Mouse (Mus musculus): ENCODE measurements at regions not wholly inside any gene's neighbourhood (a gene's known extent, or its start where the extent isn't known, plus 50 kb on each side); places are given as distances from the start of the nearest gene placed in this dataset.

DNA sequence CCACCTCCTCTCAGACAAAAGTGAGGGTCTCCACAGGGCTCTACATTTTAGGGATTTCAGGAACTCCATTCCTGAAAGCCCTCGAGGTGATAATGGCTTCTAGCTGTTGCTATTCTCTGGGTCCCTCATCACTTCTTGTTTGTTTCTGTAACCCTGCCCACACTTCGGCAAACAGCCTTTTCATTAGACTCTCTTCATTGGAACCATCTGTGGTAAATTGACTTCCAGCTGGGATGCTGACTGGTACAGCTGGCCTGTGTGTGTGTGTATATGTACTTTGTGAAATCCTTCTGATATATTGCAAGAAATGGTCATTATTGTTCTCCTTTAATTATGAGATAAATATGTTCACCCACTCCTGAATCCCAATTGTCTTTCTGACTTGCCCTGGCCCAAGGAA, 50.3 kb downstream of the Gm10192 start:
- DNase-seq (ENCODE audit: low spot score in 2 of 2) = no peak

DNA sequence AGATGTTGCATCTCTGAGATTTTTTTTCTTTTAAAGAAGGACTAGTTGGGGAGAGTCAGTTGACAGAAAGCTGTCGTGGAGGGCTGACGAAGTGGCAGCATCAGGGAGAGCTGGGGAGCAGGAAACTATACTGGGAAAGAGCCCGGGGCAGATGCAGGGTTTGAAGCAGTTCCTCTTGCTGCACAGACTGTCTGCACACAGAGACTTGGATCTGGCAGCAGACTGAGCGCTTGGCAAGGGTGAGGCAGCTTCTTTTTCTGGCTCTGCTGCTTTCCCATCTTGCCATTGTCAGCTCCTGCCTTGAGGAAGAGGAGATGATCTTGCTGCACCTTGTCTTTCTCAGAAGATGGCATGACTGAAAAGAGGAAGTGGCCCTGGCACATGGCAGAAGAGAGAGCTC, 55.2 kb downstream of the Gm10192 start:
- peak; percentile 70 to 75 for DNase-seq (ENCODE audit: low spot score in 2 of 2)

DNA sequence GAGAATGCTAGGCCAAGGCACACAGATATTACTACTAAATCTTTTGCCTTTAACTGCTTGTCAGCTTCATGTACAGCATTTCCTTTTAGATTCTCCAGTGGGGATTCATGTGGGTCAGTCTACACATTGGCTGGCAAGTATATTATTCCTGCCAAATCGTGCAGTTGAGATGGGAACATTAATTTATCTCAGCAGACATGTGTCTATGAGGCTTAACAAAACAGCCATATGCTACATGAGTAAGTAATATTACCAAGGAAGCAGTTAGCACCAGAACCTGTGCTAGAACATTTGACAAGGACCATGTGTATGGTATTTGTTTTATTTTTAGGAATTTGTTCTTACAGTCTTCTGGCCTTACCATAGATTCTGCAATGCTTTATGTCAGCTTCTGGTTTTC, 59.1 kb downstream of the Gm10192 start:
- DNase-seq (ENCODE audit: low spot score in 2 of 2) = no peak

DNA sequence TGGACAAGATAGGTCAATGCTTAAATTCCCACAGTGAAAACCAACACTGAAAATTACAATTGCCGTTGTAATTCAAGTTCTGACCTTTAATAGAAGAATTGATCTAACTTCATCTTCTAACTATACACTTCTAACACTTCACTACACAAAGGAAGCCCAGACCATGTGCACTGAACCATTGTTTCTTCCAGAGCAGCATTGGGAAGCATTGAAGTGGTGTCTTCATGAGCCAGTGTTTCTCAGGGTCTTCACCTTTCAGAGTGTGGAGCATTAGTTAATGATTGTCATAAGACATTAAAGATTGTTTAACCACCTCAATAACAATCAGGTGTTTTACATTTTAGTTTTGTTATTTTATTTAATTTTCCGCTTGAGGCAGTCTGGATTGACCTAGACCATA, 61.0 kb downstream of the Gm10192 start:
- no peak for DNase-seq (ENCODE audit: low spot score in 2 of 2)

DNA sequence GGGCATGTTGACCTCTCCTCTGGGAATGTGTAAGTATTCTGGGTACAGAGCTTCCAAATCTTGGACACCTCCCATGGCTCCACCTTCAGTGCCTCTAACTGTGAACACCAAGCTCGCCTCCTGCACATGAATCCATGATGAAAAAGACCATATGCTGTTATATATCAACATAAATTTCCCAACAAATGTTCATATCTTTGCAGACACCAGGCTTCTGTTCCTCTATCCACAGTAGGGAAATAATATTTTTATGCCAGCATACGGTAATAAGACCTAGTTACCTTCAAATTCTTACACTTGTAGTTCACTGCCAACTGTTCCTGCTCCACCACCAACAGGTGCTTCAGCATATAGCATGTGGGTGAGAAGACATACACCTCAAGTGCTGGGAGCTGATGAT, 63.5 kb downstream of the Gm10192 start:
- no peak for DNase-seq (ENCODE audit: low spot score in 2 of 2)

DNA sequence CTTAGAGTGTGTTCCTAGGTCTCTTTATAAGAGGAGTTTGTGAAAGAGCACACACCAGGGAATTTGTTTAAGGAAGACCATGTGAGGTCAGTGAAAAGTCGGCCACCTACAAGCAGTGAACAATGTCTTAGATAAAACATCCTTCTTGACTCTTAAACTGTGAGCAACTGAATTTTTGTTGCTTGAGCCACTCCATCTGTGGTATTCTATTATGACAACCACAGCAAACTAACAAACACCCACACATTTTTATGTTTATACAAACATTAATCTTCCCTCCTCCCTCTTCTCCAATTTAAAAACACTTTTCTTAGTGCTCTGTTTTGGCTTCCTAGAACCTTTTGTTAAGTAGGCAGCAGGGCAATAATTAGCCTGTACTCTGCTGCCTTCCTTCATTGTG, 66.0 kb downstream of the Gm10192 start:
- no peak for DNase-seq (ENCODE audit: low spot score in 2 of 2)

DNA sequence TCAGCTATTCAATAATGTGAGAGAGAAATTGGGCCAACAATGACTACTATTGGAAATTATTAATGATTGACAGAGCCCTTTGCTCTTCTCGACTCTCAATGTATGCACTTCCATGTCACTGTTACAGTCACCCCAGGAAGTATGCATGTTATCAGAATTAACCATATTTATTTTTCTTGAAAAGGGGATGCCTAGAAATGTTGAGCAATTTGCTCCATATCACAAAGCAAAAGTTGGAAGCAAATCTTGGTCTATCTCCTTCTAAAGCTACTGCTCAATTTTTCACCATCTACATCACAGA, 80.3 kb downstream of the Gm10192 start:
- DNase-seq (ENCODE audit: low spot score in 2 of 2) = no peak

DNA sequence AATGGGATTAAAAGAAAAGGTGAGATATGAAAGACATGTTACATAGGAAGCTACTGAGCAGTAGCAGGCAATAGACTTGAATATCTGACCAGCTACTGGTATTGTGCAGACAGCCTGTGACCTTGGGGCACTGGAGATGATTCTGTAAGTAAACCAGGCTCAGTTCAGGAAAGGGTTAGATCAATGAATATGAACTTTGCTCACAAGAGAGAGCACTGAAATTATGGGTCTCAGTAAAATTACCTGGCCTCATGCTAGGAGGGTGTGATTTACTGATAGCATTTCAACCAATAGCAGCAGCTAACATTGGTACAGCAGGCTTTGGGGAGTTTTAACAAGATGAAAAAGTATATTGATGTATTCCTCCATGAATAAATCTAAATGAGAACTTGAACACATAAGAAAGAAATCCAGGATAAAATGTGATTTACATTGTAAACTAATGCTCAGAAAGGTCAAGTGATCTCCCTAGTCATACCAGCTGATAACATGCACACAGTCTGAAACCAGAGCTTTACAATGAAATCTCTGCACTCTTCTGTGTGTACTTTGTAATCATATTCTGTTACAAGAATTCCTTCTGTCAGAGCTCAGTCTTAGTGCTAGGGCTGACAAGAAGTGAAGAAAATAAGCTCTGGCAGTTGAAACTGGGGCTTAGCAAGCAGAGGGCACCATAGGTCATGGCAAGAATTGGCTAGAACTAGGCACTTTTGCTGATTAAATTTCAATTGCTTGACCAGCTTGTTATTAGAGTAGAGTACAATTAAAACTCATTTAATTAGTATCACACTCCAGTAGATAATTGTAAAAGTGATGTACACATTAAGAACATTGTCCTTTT, 80.8 kb downstream of the Gm10192 start:
- no peak for DNase-seq (ENCODE audit: low spot score in 2 of 2)

DNA sequence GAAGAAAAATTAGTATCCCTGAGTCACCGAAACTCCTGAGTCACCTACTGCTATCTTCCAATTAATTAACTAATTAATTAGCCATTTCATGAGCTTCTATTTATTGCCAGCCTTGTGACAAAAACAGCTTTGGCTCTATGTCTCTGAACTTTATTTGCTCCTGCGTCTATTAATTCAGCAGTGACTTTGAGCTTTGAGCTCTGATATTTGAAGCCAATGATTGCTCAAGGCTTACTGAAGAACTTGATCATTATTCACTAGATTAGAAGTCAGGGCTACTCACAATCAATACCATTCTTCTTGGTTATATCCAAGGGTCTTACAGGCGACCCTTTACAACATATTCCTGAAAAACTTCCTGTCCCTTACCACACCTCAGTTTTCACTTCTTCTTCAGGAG, 83.2 kb downstream of the Gm10192 start:
- DNase-seq (ENCODE audit: low spot score in 2 of 2) = no peak

DNA sequence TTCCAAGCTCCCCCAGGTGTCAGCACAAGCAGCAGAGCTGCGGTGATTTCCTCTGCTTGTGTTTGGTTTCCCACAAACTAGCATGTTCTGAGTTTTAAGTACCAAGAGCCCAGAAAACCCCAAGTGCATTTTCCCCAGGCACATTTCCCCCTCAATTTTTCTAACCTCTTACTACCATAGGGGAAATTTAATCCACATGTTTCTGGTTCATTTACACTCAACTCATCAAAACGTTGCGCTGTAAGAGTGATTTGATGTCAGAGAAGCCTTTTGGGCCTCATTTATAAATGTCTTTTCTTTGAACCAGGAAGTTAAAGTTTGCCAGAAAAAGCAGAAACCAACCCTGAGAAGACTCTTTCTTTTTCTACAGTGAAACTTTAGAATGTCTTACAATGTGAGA, 89.4 kb downstream of the Gm10192 start:
- no peak for DNase-seq (ENCODE audit: low spot score in 2 of 2)

DNA sequence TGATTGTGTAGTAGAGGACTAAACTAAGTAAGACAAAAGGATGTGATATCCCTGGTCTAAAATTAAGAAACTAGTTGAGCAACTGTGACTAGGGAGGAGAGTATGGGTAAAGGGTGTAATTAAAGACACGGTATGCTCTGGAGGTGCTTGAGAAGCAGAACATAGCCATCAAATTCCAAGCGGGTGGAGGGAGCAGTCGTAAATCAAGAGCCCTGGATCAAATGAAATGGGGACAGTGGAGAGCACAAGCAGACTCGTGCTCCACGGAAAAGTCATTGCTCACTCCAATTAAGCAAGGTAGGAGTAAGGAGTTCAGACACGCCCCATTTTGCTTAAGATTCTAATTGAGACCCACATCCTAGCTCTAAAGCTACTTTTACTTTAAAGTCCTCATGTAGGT, 132.2 kb downstream of the Gm10192 start:
- no peak for DNase-seq (ENCODE audit: low spot score in 2 of 2)

DNA sequence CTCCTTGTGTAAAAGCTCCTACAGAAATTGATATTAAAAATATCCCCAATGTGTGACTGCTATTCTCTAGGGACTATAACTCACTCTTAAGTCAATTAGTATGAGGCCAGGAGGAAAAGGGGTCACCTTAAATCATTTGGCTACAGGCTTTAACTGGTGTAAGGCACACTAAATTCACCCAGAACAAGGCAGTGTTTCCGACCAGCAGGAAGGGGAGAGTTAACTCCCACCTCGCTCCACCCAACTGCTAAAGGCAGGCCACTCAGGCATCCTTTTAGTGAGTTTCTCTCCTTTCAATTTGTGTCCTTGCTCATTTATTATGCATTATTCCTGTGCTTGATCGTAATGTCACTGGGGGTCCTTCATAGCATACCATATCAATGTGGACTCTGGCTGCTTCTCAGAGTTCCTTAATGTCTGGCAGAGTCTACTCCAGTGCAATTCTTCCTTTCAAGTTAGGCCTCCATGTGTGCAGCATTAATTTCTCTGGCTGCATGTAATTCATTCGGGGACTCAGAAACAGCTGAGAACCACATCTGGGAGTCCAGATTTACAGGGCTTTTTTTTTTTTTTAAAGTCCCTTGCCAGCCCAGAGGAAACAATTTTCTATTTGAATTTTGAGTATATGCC, 133.8 kb downstream of the Gm10192 start:
- no peak for DNase-seq (ENCODE audit: low spot score in 2 of 2)

DNA sequence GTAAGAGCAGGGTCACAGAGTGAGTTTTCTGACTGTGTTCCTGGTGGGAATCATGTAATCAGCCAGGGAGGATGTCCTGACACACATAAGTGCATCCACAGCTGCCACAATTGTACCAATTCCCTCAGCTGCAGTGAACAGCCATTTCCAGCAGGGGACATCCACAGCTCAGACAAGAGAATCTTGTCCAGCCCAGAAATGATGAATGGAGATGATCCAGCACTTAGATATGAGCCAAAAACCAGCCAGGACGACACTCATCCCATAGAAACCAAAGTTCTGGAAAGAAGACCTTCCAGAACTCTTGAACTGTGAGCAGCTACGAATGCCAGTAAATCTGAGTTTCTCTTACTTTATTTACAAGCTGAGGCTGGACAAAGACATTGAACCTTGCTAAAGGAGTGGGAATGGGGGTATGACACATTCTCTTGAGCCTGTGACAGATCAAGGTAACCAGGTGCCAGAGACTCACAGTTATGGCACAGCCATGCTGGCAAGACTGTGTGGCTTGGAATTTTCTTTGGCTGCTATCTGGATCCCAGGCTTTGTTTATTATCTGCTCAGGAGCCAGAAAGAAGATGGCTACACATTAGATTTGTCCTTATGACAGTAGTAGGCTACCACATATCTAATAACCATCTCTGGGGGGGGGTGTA, 145.1 kb downstream of the Gm10192 start:
- DNase-seq (ENCODE audit: low spot score in 2 of 2) = peak; percentile 68 to 71

DNA sequence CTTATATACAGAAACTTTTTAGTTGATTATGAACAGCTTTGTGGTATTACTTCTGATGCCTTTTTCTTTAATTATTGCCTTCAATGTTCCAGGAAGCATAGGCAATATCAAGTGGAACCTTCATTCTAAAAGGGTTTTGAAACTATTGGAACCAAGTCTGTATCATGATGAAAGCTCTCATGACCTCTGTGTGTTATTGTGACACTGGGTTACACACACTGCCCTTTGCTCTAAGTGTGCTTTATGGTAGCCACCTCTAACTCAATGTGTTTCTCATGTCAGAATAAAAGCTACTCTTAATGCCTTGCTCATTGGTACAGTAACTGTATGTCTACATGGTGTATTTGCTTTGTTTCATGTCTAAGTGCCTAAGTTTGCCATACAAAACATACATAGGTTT, 154.0 kb downstream of the Gm10192 start:
- DNase-seq (ENCODE audit: low spot score in 2 of 2) = no peak

DNA sequence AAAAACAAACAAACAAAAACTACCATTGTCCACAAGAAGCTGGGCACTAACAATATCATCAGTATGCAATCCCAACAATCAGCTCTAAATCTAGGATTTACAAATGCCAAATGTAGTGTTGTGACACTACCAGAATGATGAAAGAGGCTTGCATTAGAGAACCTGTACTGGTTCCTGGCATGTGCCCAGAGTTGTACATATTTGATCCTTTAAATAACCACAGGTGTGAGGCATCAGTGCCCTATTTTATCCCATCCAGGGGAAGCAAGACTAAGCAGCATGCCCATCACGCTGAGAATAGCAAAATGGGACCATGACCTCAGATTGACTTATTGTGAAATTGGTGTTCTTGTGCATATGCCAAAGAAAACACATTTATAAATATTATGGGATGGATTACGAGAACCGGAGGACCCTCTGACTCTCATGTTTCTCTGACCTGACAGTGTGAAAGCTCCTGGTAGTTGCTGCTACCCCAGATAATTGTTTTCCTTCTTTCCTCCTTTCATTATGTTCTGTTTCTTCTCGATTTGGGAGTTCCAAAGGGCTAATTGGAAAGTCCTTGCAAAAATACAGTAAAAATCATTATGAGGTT, 157.4 kb downstream of the Gm10192 start:
- DNase-seq (ENCODE audit: low spot score in 2 of 2) = no peak

DNA sequence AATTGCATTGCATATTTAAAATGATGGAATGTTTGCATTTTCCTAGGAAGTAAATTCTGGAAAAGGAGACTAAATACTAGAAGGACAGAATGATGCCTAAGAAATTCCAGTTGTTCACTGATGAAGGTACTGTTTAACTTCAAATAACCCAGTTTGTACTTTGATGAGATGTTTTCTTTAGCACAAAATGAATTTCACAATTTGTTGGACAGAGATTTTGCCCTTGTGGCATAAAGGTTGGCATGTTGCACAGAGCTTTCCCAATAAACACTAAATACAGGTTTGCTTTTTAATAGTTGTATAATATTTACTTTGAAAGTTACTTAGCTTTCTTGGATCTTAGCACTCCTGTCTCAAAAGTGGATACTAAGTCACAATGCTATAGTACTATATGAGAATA, 181.6 kb downstream of the Gm10192 start:
- no peak for DNase-seq (ENCODE audit: low spot score in 2 of 2)

DNA sequence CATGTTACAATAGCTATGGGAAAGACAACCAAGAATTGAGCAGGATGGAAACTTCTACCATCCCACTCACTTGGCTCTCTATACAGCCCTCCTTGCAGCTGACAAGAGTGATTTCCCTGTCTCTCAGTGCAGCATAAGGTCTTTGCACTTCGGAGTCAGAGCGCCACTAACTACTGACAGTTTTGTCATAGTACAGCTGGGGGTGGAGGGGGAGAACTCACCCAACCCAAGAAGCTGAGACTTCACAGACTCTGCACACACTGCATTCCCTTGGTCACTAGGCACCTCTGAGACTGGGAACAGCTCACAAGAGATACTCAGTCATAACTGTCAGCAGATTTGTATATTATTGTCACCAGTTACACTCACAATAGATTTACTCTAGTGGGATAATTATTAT, 195.3 kb upstream of the Gm12695 start:
- no peak for DNase-seq (ENCODE audit: low spot score in 2 of 2)

DNA sequence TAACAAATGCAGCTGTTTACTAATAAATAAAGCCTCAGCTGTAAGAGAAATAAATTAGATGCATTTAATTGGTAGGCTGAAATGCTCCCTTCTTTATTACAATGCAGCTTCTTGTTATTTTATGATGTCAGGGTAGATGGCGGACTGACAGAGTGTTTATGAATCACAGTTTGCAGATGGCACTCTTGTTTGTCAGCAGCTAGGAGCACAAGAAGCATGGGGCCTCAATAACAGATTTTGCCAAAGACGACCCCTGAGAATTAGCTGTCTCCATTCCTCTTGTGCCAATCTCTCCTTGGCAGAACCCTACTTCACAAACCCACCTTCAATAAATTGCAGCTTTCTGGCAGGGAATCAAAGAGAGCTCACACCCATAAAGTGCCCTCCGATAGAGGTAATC, 194.9 kb upstream of the Gm12695 start:
- DNase-seq (ENCODE audit: low spot score in 2 of 2) = no peak

DNA sequence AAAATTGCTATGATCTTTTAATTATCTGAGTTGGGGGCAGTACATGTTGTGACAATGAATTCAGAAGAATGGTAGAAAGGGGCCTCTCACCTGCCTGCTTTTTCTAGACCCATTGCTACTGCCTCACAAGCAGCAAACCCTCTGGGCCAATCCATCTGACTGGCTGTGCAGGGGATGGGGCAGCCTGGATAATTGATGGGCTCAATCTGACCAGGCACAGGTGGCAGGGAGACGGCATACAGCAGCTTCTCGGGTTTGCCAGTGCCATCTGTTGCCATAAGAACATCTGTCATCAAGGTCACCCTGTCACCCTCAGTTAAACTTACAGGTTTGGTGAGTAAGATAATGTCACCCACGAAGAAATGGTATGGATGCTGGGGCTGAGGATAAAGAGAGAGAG, 189.9 kb upstream of the Gm12695 start:
- DNase-seq (ENCODE audit: low spot score in 2 of 2) = no peak

DNA sequence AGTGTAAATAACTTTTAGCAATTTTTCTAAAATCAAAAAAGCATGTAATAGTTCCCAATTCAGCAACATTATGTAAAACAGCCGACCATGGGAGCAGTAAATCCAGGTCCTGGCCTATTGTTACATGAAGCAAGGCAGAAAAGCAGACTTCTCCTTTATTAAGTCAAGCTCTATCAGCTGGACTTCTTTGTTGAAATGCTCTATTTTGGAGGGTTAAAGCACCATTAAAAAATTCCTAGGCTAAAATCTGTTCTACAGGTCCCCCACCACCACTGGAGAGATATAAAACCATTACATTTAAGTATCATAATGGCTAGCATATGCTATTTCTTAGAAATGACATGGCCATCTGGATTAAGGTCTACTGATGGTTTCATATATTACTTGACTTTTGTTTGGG, 188.8 kb upstream of the Gm12695 start:
- DNase-seq (ENCODE audit: low spot score in 2 of 2) = no peak

DNA sequence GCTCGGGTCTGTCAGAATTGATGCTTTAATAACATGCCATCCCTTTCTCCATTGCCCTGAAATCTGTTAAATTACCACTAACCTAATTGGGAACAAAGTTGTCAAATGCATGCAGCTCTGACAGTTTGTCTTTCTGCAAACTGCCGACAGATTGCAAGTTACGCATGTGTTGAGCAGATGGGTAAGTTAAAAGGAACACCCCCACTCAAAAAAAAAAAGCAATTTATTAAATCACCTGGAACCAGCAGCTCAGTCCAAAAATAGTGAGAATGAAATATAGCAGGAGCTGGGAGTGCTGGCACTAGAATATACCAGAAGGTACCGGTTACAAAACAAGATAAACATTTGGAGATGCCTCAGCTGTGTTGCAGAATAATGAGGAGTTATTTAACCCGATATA, 184.2 kb upstream of the Gm12695 start:
- peak; percentile 23 to 37 for DNase-seq (ENCODE audit: low spot score in 2 of 2)

DNA sequence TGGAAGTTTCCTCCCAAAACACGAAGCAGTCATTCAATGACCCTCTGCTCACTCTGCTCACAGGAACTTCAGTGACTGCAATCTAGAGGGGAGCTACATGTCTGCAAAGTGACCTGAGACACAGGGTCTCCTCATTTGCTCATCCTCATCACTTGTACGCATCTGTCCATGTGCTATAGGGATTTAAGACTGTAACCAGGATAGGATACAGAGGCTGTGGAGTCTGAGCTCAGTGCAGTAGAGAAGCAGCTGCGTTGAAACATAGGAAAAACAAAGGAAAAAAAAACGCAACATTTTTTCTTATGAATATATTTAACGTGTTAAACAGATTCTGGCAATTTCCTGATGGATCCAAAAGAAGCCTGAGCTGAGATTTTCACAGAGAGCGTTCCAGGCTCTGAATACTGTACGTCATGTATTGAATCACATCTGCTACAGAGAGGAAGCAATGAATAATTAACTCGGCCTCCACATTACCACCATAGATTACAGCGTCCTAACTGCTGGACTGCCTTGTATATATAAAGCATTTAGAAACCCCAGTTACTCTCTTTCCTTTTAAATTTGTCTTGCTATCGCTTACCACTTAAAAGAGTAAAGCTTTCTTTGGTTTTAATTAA, 183.7 kb upstream of the Gm12695 start:
- DNase-seq (ENCODE audit: low spot score in 2 of 2) = peak; percentile 27 to 58
